Mouse (Mus musculus): ENCODE data around the gene Adh6b.
A peak's percentile ranks its signal among the peaks of the same experiment; 100 is the strongest.
"Not testable (repeated sequence)": the region's sequence is repeated elsewhere in the genome, so short reads cannot be mapped to it uniquely, and the experiment has no call there.

The Adh6b gene

DNA sequence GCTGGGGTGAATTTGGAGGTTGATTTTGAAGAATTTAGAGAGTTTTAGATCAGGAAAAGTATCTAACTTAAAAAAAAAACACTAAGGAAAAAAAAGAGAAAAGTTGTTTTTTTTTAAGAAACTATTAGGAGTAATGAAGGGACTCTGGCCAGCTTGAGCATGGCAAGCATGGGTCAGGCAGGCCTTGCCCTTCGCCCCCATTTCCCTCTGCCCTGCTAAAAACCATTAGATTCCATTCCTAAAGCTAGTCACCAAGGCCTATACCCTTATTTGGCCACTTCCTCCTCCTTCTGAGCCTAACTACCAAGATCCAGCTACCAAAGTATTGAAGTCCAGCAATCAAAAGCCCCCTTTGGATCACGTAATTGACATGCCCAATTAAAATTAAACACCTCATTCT lies 24.6 kb downstream of the Adh6b start:
- peak; percentile 10 for DNase-seq

DNA sequence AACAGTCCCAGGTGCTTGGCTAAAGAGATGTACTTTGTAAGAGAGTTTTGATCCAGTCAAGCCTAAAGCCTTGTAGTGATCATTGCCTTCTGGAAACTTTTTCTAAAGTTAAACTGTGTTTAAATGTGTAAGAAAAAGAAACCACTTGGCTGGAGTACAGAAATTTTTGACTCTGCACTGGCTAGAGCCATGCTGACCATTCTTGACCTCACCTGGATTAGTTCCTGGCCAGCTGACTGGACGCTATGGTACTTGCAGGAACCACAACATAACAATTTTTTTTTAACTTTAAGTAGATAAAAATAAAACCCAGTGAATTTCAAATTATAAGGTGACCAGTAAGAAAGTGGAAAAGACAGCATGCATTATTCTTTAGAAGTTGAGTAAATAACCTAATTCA lies 28.0 kb downstream of the Adh6b start:
- peak; percentile 40 for DNase-seq

DNA sequence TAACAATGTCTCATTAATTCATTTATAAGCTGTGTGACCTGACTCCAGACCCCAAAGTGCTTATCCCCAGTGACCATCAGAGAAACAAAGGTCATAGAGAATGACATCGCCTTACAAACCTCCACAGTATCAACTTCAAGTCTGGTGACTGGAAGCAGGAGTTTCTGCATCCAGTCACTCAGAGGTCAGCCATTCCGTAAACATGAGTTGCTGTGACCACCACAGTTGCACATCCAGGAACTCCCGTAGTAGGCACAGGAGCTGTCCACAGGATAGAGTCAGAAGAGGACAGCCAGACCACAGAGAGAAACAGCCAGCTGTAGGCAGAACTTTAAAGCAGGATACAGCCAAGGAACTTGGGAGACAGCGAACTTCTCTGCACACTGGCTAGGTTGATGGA lies 28.7 kb downstream of the Adh6b start:
- not testable (repeated sequence) for DNase-seq

DNA sequence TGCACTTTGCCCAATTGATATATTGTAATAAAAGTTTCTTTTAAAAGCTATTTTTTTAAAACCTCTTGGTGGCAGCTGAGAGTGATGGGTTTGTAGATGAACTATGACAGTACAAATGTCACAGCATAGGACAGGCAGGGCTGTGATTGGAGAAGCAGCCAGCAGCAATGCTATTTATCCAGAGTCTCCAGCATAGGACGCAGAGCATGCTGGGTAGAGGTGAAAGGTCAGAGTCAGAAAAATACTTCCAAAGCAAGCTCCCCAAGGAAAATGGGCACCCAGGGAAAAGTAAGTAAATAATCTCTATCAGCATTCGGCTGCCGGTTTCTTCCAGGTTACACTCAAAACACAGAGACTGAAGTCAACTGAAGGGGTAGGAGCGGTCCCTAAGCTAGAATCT lies 32.3 kb downstream of the Adh6b start:
- DNase-seq, result no peak

DNA sequence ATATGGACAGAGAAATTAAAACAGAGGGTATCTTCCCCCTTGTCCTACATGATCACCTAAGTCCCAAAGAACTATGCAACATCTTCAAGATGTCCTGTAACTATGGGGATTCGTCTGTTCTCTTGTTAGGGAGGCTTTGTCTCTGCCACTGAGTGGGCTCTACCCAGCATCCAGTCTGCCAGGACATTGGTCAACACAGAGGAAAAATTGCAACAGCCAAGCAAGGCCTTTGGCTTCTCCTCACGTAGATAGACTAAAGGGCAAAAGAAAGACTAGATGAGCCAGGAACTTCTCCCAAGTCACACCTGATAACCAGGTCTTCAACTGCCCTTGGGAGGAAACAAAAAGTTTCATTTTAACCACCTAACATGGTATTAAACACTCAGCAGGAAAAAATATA lies 33.6 kb downstream of the Adh6b start:
- no peak for DNase-seq

DNA sequence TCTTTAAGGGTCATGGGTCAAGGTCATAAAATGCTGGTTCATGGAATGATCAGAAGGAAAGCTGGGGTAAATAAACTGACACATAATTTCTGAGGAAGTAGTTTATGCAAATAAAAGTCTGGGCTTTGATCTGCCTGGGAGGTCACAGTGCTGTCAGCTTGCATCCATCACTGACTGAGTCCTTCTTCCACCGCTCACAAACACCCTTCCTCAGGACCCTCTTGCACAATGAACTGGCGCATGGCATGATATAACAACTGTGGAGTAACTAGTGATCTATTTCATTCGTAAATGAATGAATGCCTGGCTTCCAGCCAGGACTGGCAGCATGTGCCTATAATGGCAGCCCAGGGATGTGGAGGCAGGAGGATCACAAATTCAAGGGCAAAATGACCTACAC lies 39.6 kb downstream of the Adh6b start:
- no peak for DNase-seq

DNA sequence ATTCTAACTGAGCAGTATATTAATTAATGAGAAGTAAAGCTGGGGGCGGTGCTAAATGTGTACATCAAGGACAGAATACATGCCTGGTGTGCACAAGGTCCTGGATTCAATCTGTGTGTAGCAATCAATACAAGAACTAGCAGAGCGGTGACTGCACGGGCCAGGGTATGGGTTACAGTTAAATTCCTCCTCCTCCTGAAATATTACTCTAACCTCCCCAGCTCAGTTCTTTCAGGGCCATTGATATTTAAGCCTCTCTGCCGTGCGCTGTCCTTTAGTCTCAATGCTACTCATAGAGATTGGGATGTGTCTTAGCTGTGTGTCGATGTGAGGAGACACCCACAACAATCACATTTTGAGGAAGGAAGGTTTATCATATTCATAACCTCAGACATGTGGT lies 45.6 kb downstream of the Adh6b start:
- DNase-seq, result no peak

DNA sequence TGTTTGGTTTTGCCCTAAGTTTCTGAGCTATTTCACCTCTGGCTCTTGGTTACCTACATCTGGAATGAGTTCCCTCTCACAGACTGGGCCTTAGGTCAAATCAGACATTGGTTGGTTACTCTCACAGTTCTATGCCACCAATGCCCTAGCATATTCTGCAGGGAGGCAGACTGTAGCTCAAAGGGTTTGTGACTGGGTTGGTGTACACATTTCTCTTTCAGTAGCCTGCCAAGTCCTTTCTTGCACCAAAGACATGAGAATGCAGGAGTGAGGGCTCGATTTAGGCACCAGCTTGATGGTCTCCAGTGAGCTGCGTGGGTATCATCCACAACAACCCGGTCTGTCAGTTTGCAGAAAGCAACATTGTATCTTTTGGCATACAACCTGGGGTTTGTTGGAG lies 63.3 kb downstream of the Adh6b start:
- DNase-seq, result no peak

DNA sequence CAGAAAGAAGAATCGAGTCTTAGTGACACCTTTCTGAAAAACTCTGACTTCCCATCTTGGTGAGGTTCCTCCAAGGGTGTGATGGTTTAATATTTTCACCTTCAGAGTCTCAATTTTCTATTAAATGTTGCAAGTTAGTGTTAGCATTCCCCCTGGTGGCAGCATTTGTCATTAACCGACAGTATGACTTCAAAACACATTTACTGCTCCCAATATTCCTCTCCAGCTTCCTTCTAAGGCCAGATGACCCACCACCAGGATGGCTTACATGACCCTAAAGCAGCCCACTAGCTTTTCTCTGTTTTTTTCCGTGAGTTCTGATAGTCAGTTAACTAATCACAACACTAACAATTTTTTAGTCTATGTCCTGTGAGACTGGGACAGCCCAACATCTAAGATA lies 63.8 kb downstream of the Adh6b start:
- peak; percentile 75 for DNase-seq

DNA sequence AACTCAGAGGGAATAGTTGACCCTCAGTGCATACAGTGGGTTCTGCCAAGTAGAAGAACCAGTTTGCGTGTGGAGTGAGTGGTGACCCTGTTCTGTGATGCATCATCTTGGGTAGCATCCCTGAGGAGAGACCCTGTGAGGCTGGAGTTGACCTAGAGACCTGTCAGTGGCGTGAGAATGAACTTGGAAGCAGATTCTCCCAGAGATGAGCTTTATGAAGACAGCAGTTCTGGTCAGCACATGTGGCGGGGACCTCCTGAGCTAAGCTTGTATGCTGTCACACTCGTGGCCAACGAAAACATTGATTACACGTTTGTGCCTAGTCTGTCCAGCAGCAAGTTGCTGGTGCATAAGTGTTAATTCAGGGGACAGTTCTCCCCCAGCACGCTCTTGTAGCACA lies 64.3 kb downstream of the Adh6b start:
- DNase-seq, result no peak

DNA sequence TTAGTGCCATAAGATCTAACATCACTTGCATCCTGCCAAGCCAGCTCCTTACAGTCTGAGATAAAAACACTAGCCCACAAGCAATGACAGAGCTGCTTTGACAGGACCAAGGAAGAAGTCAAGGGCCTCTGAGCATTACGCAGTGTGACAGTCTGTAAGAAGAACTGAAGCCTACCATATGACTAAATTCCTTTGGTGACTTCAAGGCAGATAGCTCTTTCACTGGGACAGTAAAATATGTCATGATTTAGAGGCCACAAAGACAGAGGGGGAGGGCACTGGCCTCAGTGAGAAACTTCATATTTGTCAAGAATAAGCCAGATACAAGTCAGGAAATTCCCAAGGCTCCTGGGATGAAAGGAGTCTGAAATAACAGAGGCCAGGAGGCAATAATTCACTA lies 66.3 kb downstream of the Adh6b start:
- peak; percentile 19 for DNase-seq

Data from kidney, adult 9 months (tissue).